Mouse (Mus musculus): ENCODE measurements at regions not wholly inside any gene's neighbourhood (a gene's known extent, or its start where the extent isn't known, plus 50 kb on each side); places are given as distances from the start of the nearest gene placed in this dataset.
"Not testable (repeated sequence)": the region's sequence is repeated elsewhere in the genome, so short reads cannot be mapped to it uniquely, and the experiment has no call there.

DNA sequence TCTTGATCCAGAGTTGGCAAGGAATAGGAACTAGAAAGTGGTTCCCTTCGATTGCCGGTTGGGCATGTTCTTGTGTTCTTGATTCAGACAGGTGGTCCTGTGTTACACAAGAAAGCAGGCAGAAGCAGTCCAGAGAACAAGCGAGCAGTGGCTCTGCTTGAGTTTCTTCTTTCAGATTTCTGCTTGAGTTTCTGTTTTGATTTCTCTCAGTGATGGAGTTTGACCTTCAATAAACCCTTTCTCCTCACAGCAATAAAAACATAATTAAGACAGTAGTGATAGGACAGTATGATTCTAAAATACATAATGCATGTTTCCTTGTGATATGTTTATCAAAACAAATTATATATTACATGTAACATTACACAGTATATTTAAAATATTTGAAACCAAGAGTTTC lies 59.1 kb downstream of the Klf6 start:
- no peak for DNase-seq

DNA sequence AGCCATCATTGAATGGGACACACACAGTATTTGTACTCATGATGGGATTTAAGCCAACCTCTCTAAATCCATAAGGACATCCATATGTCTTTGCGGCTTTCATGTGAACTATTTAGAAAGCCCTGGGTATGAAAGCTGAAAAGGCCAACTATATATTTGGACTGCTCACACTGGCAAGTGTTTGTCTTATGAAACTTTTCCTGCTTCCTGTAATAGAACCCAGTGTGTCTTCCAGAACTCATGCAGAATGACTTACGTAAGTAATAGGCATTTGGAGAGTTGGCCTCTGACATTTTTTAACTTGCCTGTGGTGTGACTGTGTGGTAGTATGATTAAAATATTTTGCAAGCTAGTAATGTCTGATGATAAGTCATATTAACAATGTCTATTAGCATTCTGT lies 70.2 kb downstream of the Klf6 start:
- no peak for DNase-seq

DNA sequence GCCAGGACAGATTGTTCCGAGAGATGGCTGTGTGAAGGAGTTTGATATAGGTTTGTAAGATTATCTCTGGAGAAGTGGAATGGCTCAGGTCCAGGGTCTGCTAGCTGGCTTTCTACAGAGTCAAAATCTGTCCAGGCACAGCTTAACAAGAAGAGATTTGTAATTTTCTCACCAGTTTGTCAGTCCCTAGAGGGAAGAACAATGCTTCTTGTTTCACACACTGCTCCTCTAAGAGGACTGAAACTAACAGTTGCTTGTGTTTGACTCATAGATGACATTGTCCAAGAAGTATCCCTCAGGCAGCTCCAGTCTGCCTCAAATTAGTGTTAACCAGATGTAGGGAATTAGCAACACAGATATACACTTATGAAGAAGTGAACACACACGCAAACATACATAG lies 76.2 kb downstream of the Klf6 start:
- no peak for DNase-seq

DNA sequence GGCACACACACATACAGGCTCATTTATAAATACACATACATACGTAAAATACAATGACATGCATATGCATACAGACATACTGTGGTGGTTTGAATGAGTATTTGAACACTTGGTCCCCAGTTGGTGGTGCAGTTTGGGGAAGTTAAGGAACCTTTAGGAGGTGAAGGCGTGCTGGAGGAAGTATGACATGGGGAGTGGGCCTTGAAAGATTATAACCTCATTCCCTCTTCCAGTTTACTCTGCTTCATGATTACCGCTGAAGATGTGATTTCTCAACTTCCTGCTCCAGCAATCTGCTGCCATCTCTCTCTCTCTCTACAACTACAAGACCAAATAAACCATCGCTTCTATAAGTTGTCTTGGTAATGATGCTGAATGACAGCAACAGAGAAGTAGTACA lies 76.7 kb downstream of the Klf6 start:
- DNase-seq, result no peak

DNA sequence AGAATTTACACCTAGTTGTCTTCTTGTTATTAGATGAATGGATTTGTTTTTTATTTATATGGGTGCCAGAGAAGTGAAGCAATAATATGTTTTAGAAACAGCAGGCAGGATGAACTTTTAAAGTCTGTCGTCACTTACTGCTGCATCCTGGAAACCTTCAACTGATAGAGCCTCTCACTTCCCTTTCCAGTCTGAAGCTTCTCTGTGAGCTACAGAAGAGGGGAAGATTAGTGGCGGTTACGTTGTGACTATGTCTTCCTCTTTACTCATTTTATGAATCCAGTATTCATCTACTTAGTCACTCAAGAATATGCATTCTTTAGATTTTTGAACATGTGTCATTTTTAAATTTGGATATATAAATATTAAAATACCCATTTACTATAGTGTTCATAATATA lies 78.1 kb downstream of the Klf6 start:
- no peak for DNase-seq

DNA sequence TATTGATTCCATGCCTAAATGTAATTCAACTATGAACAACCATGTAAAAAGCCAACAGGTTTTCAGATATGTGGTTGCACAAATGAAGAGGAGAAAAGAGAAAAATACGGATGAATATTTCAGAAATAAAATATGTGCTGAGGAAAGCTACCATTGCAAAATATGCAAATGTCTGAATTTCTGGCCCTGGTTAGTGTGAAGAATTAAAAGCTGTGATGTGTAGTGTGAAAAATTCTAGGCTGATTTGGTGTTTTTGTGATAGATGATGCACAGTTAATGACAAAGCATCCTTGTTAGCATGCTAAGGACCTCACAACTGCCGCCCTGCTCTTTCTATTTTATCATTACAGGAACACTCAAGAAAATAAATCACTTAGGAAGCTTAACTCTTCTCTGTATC lies 91.6 kb downstream of the Klf6 start:
- no peak for DNase-seq

DNA sequence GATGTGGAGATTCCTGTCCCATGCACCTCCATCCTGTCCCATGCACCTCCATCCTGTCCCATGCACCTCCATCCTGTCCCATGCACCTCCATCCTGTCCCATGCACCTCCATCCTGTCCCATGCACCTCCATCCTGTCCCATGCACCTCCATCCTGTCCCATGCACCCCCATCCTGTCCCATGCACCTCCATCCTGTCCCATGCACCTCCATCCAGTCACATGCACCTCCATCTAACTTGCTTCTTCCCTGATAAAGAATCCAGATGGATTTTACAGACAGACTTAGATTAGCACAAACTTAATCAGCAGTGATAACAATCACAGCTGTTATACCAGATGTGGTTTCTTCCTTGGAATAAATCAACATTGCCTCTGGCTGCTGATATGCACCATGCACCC lies 93.8 kb downstream of the Klf6 start:
- not testable (repeated sequence) for DNase-seq

DNA sequence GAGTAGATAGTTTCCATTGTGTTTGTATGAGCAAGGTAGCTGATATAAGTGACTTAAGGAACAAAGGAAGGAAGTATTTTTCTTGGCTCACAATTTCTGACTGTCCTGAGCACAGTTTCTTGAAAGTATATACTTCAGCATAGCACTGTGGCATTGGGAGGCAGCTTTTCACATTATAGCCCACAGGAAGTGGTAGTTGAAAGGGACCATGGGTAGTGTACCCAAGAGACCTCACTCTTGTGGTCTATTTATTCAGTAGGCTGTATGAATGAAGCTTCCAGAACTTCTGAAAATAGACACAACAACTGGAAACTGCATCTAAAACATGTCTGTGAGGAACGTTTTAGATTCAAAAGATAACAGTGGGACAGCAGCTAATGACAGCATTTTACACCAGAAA lies 94.9 kb downstream of the Klf6 start:
- no peak for DNase-seq

DNA sequence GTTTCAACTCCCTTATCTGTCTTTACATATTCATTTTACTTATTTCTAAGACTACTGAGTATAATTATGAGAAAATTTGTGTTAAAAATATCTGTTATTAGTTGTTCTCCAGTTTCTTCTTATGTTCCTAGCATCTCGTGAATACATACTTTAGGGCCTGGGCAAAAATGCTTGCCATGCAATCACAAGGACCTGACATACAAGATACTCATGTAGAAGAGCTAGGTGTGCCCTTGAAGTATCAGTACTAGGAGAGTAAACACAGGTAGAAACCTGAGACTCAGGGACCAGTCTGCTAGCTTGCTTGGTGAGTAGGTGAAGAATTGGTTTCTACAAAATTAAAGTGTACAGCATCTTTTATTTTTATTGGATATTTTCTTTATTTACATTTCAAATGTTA lies 101.7 kb downstream of the Klf6 start:
- DNase-seq, result no peak

DNA sequence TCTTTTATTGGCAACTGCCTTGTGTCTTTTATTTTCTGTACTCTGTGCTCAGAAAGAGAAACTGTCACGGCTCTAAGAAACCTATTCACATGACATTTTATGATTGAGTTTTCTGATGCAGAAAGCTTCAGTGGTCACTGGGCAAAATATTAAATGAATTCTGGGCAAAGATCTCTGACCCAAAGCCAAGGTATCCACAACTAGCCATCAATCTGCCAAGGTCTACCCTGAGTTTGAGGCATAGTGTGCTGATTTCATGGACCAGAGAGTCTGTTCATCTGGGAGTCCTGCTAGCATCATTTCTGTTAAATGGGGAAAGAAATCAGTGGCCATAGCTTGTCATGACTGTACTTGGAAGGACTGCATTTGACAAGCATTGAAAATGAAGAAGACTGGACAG lies 103.3 kb downstream of the Klf6 start:
- DNase-seq, result no peak

DNA sequence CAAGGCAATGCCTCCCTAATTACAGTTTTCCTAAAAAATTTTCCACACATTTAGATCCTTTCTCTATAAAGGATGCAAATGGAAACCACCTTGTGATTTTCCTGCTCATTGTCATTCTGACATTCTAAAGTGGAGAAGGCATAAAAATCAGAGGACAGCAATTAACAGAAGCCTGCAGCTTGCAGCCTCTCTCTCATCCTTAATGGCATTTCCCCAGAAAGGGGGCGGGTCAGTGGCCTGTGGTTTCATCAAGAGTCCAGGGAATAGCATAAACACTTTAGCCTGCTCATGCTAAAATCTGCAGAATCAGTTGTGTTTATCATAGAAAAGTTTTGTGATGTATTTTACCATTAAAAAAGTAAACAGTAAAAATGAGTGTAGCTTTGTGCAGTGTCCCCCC lies 117.3 kb downstream of the Klf6 start:
- DNase-seq, result no peak

DNA sequence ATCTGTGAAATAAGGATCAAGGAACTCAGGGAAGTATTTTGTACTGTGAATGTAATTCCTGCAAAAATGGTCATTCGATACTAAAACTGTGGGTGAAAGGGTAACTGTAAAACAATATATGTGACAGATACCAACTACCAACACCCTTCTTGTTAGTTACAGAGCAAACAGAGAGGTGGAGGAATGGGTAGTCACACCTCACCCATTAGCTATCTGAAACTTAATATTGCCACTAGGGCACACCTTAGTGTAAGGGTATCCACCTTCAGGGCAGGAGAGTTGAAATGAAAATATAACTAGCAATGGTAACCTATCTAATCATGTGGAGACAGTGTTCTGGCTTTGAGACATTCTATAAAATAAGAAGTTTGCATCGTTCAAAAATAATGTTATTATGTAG lies 126.2 kb downstream of the Klf6 start:
- DNase-seq, result no peak

DNA sequence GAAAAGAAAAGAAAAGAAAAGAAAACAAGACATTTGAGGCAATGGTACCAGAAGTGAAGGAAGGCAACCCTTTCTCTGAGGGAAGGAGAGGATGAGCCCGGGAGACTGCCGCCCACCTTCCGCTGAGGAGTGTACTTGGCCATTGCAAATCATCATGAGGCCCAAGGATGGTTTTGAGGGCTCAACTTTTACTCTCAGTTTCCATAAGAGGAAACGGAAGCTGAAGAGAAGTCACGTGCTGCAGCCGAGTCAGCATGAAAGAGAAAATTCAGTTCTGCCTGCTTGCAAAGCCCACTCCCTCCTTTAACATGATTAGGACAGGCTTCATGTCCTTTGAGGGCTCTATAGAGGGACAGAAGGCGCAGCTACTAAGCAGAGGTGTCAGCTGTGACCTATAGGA lies 127.1 kb downstream of the Klf6 start:
- no peak for DNase-seq

DNA sequence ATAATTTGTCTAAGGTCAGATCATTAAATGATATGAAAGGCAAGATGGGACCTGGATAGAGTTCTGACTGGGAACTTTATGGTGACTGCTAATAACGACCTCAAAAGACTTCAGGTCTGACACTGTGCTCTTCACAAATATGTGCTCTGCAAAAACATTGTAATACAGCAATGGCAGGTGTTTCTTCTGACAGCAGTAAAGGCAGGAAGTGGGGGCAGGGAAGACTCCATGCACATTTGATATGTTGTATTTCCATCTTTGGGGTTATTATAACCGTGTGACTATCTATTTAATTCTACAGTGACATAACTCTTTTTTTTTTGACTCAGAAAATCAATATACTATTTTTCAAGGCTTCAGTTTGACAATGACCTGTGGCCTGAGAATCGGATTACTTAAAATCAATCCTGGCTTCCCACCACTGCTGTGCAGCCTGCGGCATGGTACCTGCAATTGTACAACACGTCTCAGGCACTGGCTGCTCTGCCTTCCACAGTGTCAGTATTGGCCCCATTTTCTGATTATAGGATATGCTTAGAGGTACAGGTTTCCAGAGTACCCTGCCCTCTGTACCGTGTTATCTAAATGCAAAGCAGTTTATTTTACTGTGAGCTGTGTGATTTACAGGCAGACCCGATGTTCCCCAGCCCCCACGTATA lies 139.4 kb downstream of the Klf6 start:
- no peak for DNase-seq

DNA sequence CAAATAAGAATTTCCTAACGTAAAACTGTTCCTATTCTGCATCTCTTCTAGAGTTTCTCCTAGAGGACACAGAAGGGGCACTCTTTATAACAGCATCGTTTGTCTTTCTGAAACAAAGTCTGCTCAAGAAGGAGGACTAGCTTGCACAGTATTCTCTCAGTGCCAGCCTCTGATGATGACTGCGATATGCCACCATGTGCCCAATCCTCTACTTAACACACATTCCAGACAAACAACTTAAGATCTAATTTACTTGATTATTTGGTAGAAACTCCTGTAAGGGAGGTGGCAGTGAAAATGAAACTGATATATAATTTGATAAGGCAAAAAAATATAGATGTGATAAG lies 139.9 kb downstream of the Klf6 start:
- no peak for DNase-seq

DNA sequence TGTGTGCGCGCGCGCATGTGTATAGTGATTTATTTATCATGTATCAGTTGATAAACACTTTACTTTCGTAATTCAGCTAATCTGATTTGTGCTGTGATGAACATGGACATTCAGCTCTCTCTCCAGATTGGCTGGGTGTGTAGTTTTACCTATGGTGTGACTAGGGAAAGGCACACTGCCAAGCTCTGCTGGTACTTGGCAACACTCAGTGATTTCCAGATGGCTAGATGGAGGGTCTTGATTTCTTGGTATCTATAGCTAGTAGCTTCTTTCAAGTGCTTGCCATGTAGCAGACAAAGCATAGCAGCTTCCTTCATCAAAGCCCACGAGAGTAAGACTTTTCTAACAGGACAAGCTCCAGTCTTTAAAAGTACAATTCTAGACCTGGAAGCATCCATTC lies 144.6 kb downstream of the Klf6 start:
- no peak for DNase-seq

DNA sequence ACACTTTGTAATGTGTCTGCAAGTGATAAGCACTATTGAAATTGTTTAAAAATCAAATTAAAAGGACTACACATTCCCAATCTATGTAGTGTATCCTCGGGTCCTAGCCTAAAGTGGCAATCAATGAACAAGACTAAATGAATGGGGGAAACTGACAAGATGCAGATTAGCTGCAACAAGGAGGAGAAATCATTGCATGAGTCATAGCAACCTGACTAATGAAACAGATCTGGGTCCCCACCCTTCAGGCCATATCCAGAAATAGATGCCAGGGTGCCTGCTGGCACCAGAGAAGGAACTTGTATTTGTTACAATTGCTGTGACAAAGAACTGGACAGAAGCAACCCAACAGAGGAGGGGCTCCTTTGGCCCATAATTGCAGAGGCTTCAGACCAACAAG lies 148.4 kb downstream of the Klf6 start:
- DNase-seq, result no peak

DNA sequence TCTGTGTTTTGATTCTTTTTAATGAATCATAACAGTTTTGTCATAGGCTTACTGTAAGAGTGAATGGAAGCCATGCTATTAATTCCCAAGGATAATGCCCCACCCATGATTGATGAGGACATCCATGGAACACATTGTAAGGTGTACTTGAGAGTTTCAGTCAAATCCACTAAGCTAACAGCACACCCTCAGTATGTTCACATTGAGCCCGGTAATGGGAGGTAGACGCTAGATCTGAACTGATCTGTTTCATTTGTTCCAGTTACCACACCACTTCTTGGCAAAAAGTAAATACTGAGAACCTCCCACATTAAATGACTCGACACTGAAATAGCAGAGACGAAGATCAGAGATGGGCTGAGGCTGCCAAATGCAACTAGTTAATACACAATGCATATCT lies 165.9 kb downstream of the Klf6 start:
- no peak for DNase-seq

DNA sequence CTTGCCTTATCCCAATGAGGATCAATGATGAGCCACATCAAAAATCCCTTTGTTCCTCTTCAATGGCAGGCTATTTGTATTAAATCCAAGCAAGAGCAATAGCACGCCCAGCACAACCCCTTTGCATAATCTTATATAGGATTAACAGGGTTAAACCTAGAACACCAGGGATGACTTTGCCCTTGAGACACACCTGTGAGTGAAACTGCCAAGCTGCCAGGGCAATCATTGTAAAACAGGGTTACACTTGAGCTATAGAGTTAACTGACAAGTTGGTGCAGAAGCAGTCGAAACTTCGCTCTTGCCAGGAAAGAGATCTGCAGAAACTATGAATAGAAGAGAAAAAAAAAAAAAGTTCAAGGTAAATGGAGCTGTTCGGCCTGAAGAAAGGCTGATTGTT lies 167.6 kb downstream of the Klf6 start:
- DNase-seq, result no peak

DNA sequence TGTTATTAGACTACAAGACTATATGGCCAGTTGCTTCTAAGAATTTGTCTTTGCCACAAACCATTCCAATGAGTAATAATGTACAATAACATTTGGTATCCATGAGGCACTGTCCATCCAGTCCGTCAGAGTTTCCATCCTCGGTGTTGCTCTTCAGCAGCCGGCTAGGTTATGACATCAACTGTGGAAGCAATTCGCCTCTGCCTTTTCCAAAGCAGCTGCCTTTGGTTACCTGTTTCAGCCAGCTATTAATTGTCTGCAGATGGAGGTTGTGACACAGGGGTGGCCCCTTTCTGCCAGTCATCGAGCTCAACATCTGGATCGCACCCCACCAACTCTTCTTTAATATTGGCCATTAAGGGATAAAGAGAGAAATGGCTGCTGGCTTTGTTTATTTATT lies 168.2 kb downstream of the Klf6 start:
- DNase-seq, result no peak

DNA sequence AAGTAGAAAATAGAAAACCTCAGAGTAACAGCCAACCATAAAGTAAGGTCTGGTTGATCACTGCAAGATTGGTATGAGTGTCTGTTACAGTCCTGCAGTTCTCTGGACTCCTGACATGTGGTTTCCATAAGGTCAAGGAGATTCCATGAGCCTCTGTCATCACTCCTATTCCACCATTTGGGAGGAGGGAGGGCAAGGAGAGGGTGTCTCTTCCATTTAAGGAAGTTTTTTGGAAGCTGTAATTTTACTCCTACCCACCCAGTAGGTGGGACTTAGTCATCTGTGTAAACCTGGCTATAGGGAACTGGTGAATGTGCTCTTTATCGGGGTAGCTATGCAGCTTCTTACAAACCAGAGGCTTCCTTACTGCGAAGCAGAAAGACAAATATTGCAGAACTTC lies 168.8 kb downstream of the Klf6 start:
- no peak for DNase-seq

DNA sequence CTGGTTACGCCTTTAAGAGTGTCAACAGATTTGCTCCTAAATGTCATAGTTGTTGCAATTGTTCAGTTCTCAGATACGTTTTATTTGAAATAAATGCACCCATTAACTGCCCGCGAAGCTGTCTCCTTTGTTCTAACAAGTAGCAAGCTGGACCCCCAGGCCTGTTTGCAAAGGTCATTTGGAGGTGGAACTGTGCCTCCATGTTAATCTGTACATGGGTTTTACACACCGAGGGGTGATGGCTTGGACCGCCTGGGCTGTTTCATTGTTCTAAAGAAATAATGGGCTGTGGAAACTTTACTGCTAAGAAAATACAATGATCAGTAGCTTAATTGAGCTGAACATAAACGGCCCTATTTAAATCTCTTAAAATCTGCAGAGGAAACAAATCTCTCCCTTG lies 178.8 kb downstream of the Klf6 start:
- DNase-seq, result no peak

DNA sequence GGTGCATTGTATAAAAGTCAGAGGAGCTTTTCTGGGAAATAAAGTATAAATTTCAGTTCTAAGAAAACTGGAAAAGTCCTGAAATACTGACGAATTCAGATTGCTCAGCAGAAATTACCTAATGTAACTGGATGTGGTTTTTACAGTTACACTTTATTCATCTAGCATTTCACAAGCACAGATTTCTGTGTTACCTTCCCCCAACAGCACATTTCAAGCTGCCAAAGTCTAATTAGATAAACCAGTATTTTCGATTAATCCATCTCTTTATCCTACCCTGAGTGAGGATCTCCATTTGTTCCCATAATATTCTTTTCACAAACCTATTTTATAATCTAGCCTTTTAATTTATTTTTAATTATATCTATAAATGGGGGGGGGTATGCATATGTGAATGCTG lies 179.4 kb downstream of the Klf6 start:
- DNase-seq, result no peak

DNA sequence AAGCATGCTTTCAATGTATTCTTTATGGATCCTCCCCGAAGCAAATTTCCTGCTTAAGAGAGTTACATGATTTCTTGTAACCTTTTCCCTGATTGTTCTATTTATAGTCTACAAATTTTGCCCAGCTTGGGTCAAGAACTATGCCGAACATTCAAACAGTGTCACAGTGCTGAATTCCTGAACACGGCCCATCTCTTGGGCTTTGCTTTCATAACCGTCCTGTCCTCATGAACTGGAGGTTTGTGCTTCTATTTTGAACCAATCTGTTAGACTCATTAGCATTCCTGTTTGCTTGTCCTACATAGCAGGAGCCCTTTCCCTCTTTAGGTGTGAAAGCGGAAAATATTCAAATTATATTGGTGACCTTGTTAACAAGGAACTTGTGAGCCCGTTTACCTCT lies 181.2 kb downstream of the Klf6 start:
- DNase-seq, result no peak

DNA sequence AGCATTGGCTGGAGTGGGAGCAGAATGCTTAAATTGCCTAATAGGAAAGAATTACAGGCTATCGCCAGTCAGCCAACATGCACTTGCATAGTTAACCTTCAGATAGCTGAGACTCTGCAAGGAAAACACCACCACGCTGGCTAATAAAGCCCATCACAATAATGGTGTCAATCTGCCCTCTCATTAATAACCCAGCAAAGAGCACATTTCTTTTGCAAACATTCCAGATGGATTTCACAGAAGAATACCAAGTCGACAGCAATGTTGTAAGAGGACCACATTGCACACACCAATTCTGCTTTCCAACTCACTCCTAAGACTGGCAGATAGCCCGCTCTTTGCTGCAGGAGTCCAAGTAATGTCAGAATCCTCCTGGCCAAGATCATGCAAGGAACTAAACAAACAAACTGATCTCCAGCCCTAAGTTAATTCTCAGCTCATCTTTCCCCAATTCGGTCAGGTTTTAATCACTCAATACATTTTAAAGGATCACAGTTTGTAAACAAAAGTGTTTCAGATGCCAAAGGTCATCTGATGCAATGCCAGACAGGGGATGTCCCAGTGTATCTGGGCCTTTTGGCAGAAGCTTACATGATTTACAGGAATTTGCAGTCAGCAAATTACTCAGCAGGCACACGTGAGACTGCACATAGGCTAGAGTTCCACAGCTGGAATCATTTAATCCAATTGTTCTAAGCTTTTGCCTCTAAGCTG lies 198.4 kb downstream of the Klf6 start:
- DNase-seq, result peak; percentile 17 to 46

All from adrenal gland, postnatal 36 days (tissue).